Comparison of ENCODE assay signal across 20 mouse cellular contexts in genomic region chr4:120689317-120689716, GRCm38 (mm10).
"Had no signal": no experiment of that assay in that cellular context is flagged by ENCODE, and none has a peak within 500 bp of the region (broad histone marks: within the 10 kb centered on the region; RNA-seq: fewer than 3 reads in every experiment).

No protein-coding gene starts in this region.

- H3K4me3 ChIP-seq: limb, embryonic 12.5 days; limb, embryonic 15.5 days; lung, embryonic 15.5 days; megakaryocyte, embryonic 14.5 days; midbrain, embryonic 10.5 days; midbrain, embryonic 13.5 days had no signal

- H3K27ac ChIP-seq: limb, embryonic 12.5 days; limb, embryonic 15.5 days; liver, embryonic 14.5 days; lung, embryonic 15.5 days; midbrain, embryonic 10.5 days; midbrain, embryonic 13.5 days had no signal

- H3K4me1 ChIP-seq: limb, embryonic 15.5 days; lung, embryonic 15.5 days; megakaryocyte, embryonic 14.5 days; midbrain, embryonic 10.5 days; midbrain, embryonic 13.5 days had no signal

- H3K9me3 ChIP-seq: limb, embryonic 12.5 days; limb, embryonic 15.5 days; lung, embryonic 15.5 days; midbrain, embryonic 10.5 days; midbrain, embryonic 13.5 days had no signal

- ATAC-seq: midbrain, embryonic 13.5 days; midbrain, embryonic 16.5 days had no signal

- H3K9ac ChIP-seq: limb, embryonic 12.5 days; limb, embryonic 15.5 days; liver, embryonic 14.5 days; lung, embryonic 15.5 days; midbrain, embryonic 13.5 days had no signal

- DNase-seq: kidney, adult 18-20 months; kidney, adult 9 months; kidney, postnatal 14 days; kidney, postnatal 4 days; left cerebral cortex, postnatal 4 days; lung, adult 18-20 months; lung, postnatal 10 days; lung, postnatal 36 days; right cerebral cortex, adult 18-20 months; thymus, adult 2 months; thymus, postnatal 14 days; thymus, postnatal 4 days had no signal

- H3K27me3 ChIP-seq: limb, embryonic 15.5 days; lung, embryonic 15.5 days; midbrain, embryonic 13.5 days had no signal

- H3K36me3 ChIP-seq: limb, embryonic 12.5 days; limb, embryonic 15.5 days; lung, embryonic 15.5 days; midbrain, embryonic 10.5 days; midbrain, embryonic 13.5 days had no signal

- H3K4me2 ChIP-seq: limb, embryonic 12.5 days; limb, embryonic 15.5 days; lung, embryonic 15.5 days; midbrain, embryonic 13.5 days had no signal
